Mouse (Mus musculus) heart, embryonic 12.5 days (tissue): ENCODE data around the gene Ccdc141. TPM values are rescaled to one million over a fixed set of nuclear protein-coding genes. Genes with fewer than 3 reads are reported as not detected.

Experiments used
- ATAC-seq: fragments of 200-750 bp; cut with Nextera tagmentation; 2 replicates; pipeline ENCODE4 v1.8.0; 2017; ENCODE audit warnings: moderate TSS enrichment, moderate library complexity; ENCODE audit not compliant: insufficient number of reproducible peaks, low FRiP score
- H3K27ac ChIP-seq: fragments of 300-500 bp; sonication (generic); 2 replicates; pipeline ENCODE4 v1.5.1; 2016; ENCODE audit warnings: mild to moderate bottlenecking, moderate library complexity; ENCODE audit not compliant: poor library complexity, severe bottlenecking
- H3K27me3 ChIP-seq: fragments of 300-500 bp; sonication (generic); replicated peaks from 2 replicates; pipeline ENCODE4 v1.6.1; 2016; ENCODE audit warnings: mild to moderate bottlenecking, moderate library complexity
- H3K36me3 ChIP-seq: fragments of 300-500 bp; sonication (generic); 2 replicates; pipeline ENCODE4 v1.6.1; 2016; ENCODE audit warnings: mild to moderate bottlenecking, moderate library complexity
- H3K4me1 ChIP-seq: fragments of 300-500 bp; sonication (generic); replicated peaks from 2 replicates; pipeline ENCODE4 v1.6.1; 2016; ENCODE audit warnings: mild to moderate bottlenecking
- H3K4me2 ChIP-seq: fragments of 300-500 bp; sonication (generic); 2 replicates; pipeline ENCODE4 v1.6.1; 2016; ENCODE audit warnings: mild to moderate bottlenecking, moderate library complexity
- H3K4me3 ChIP-seq: fragments of 300-500 bp; sonication (generic); 2 replicates; pipeline ENCODE4 v1.5.1; 2016; ENCODE audit warnings: mild to moderate bottlenecking
- H3K9ac ChIP-seq: fragments of 300-500 bp; sonication (generic); 2 replicates; pipeline ENCODE4 v1.6.1; 2016; ENCODE audit warnings: mild to moderate bottlenecking, moderate library complexity
- H3K9me3 ChIP-seq: fragments of 300-500 bp; sonication (generic); replicated peaks from 2 replicates; pipeline ENCODE4 v1.6.1; 2016; ENCODE audit warnings: mild to moderate bottlenecking, moderate library complexity
- WGBS: fragments of 180-500 bp; shearing (Covaris S2); methylation state at CpG from one replicate; pipeline ENCODE4 v1.1.7; 2016; 5-methylcytosine and 5-hydroxymethylcytosine counted together
- polyA plus RNA-seq: library from polyadenylated mRNA; unstranded; fragments of >200 nt; fragmentation: Nextera tagmentation; extraction: Ambion mirVana; gene quantifications from 2 replicates; pipeline ENCODE4 v1.2.1, GENCODE M21; 2016

Ccdc141 gene
- polyA plus RNA-seq, 1 experiment from 2014 or later: 206 TPM

GRCm38 (mm10) chr2:77134906-77135305 lies 35.5 kb downstream of the Ccdc141 start:
- 42% methylated on average over 1 of the region's 1 CpGs for WGBS

GRCm38 (mm10) chr2:77133407-77133806 lies 37.0 kb downstream of the Ccdc141 start:
- H3K4me2 ChIP-seq: no peak overlapping the region

More at GRCm38 (mm10) chr2:77134906-77135305, 35.5 kb downstream of the Ccdc141 start:
- Histone ChIP-seq H3K4me3 (no peak overlapping the region), H3K27ac (no peak overlapping the region), H3K4me2 (no peak overlapping the region), H3K9ac (no peak overlapping the region), H3K36me3 (peaks cover 20% of the 10 kb centered on the region), H3K9me3 (no peaks in the 10 kb centered on the region), H3K4me1 (peaks cover 30% of the 10 kb centered on the region), H3K27me3 (no peaks in the 10 kb centered on the region)
- ATAC-seq: no peak

GRCm38 (mm10) chr2:77126939-77127338 lies 43.5 kb downstream of the Ccdc141 start:
- peaks cover 36% of the 10 kb centered on the region for H3K36me3 ChIP-seq
- 35% methylated on average over 1 of the region's 1 CpGs for whole genome bisulfite sequencing
- H3K4me2 ChIP-seq: no peak overlapping the region

More at GRCm38 (mm10) chr2:77133407-77133806, 37.0 kb downstream of the Ccdc141 start:
- Histone ChIP-seq H3K27me3 (no peaks in the 10 kb centered on the region), H3K9me3 (no peaks in the 10 kb centered on the region), H3K9ac (no peak overlapping the region), H3K4me1 (peaks cover 25% of the 10 kb centered on the region), H3K27ac (no peak overlapping the region), H3K4me3 (no peak overlapping the region), H3K36me3 (peaks cover 20% of the 10 kb centered on the region)
- no peak for ATAC-seq
- WGBS: 100% methylated on average over 1 of the region's 1 CpGs

GRCm38 (mm10) chr2:77118102-77118501 lies 52.3 kb downstream of the Ccdc141 start:
- Histone ChIP-seq H3K9ac (no peak overlapping the region), H3K9me3 (no peaks in the 10 kb centered on the region), H3K4me3 (no peak overlapping the region), H3K4me2 (no peak overlapping the region), H3K27me3 (no peaks in the 10 kb centered on the region), H3K27ac (no peak overlapping the region), H3K4me1 (peaks cover 19% of the 10 kb centered on the region), H3K36me3 (peaks cover 19% of the 10 kb centered on the region)
- ATAC-seq: no peak
- WGBS: 58% methylated on average over 6 of the region's 6 CpGs

More at GRCm38 (mm10) chr2:77126939-77127338, 43.5 kb downstream of the Ccdc141 start:
- H3K27ac ChIP-seq: peak overlapping the region; percentile 63; the same call in 1 of the 2 replicates
- H3K4me1 ChIP-seq: peaks cover 31% of the 10 kb centered on the region
- no peaks in the 10 kb centered on the region for H3K9me3 ChIP-seq
- no peak overlapping the region for H3K9ac ChIP-seq
- no peaks in the 10 kb centered on the region for H3K27me3 ChIP-seq
- peak; percentile 73; the same call in 1 of the 2 replicates for ATAC-seq
- H3K4me3 ChIP-seq: no peak overlapping the region

DNA sequence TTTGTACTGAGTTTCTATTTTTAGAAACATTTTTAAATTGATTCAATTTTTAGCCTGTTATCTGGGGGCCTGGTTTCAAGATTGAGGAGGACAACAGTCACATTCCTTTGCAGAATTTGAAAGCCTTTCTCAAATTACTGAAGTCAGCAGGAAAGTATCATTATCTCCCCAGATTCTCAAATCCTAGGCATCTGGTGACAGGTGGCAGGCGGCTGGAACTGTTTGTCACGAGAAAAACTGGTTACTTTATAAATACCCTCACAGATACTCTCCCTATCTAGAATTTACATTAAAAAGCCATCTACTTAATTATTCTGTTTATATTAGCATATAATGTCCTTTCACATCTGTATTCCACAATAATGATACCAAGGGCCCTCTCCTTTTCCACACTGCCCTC lies 56.1 kb downstream of the Ccdc141 start:
- H3K36me3 ChIP-seq: peaks cover 28% of the 10 kb centered on the region
- no peak for ATAC-seq
- no peak overlapping the region for H3K4me3 ChIP-seq
- no peak overlapping the region for H3K9ac ChIP-seq
- peak overlapping the region; percentile 33; the same call in 1 of the 2 replicates for H3K27ac ChIP-seq
- no peaks in the 10 kb centered on the region for H3K9me3 ChIP-seq
- H3K4me2 ChIP-seq: no peak overlapping the region
- H3K4me1 ChIP-seq: peaks cover 26% of the 10 kb centered on the region
- H3K27me3 ChIP-seq: no peaks in the 10 kb centered on the region
- WGBS: 20% methylated on average over 2 of the region's 2 CpGs

DNA sequence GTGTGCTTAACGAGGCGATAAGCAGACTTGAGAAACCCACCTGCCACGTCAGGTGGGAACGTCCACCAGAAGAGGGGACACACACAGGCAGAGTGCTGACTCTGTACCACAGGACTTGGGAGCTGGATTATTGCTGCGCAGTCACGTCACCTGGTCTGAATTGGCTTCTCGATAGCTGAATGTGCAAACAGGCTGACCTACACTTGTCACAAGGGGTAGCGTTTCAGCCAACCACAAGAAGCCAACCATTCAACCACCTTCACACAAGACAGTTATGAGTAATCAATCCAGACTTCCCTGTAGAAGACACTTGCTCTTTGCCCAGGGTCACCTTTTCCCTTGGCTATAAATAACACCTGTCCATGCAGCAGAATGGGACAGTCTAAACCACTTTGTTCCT lies 56.6 kb downstream of the Ccdc141 start:
- no peak overlapping the region for H3K9ac ChIP-seq
- no peak overlapping the region for H3K4me3 ChIP-seq
- H3K36me3 ChIP-seq: peaks cover 29% of the 10 kb centered on the region
- H3K9me3 ChIP-seq: no peaks in the 10 kb centered on the region
- H3K4me2 ChIP-seq: no peak overlapping the region
- WGBS: 65% methylated on average over 8 of the region's 8 CpGs
- no peaks in the 10 kb centered on the region for H3K27me3 ChIP-seq
- H3K27ac ChIP-seq: peak overlapping the region; percentile 85
- H3K4me1 ChIP-seq: peaks cover 26% of the 10 kb centered on the region
- 0 out of 2 replicates have a peak, but pooled peaks have one; percentile 42 for ATAC-seq

- no peaks in the 10 kb centered on the region for H3K9me3 ChIP-seq
- peaks cover 24% of the 10 kb centered on the region for H3K4me1 ChIP-seq
- H3K36me3 ChIP-seq: peaks cover 35% of the 10 kb centered on the region
- H3K27me3 ChIP-seq: no peaks in the 10 kb centered on the region
- H3K4me2 ChIP-seq: no peak overlapping the region
- no peak overlapping the region for H3K9ac ChIP-seq
- 59% methylated on average over 5 of the region's 5 CpGs for WGBS
- H3K4me3 ChIP-seq: no peak overlapping the region
- no peak for ATAC-seq
- H3K27ac ChIP-seq: peak overlapping the region; percentile 60
Measured at GRCm38 (mm10) chr2:77113026-77113425, 57.4 kb downstream of the Ccdc141 start.

- Histone ChIP-seq H3K27me3 (no peaks in the 10 kb centered on the region), H3K4me3 (no peak overlapping the region), H3K27ac (no peak overlapping the region), H3K9ac (no peak overlapping the region), H3K4me2 (no peak overlapping the region), H3K36me3 (peaks cover 41% of the 10 kb centered on the region), H3K4me1 (peaks cover 21% of the 10 kb centered on the region), H3K9me3 (no peaks in the 10 kb centered on the region)
- WGBS: 87% methylated on average over 2 of the region's 2 CpGs
- no peak for ATAC-seq
Measured at GRCm38 (mm10) chr2:77111095-77111494, 59.3 kb downstream of the Ccdc141 start.

- WGBS: 83% methylated on average over 4 of the region's 4 CpGs
- peaks cover 46% of the 10 kb centered on the region for H3K36me3 ChIP-seq
Measured at GRCm38 (mm10) chr2:77110365-77110764, 60.1 kb downstream of the Ccdc141 start.

DNA sequence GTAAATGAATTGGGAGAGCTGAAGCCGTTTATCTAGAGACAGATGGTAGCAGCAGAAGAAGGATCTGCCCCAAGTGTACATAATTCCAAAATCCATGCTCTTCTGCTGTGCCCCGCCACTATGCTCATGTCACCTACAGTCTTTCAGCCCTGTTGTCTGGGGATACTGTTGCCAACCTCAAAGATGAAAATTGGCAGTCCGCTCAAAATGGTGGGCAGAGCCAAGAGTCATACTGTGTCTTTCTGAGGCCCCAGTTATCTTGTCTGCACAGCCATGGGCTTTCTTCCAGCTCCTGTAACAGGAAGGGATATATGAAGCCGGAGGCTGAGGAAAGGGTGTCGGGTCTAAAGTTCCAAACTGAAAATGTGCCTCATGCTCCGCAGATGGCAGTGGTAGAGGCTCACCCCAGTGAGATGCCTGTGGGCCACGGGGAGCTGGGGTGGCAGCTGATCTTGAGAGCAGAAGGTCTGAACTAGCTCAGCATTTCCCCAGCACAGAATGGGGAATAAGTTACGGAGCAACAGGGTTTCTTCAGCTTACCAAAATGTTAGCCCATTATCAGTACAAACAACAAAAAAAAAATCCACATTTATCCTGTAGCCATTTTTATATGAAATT lies 60.8 kb downstream of the Ccdc141 start:
- Histone ChIP-seq H3K27ac (no peak overlapping the region), H3K4me1 (peaks cover 17% of the 10 kb centered on the region), H3K9ac (no peak overlapping the region), H3K4me2 (no peak overlapping the region), H3K27me3 (no peaks in the 10 kb centered on the region), H3K4me3 (no peak overlapping the region), H3K9me3 (no peaks in the 10 kb centered on the region), H3K36me3 (peaks cover 54% of the 10 kb centered on the region)
- ATAC-seq: no peak
- 80% methylated on average over 8 of the region's 8 CpGs for WGBS

More at GRCm38 (mm10) chr2:77110365-77110764, 60.1 kb downstream of the Ccdc141 start:
- Histone ChIP-seq H3K9ac (no peak overlapping the region), H3K4me2 (no peak overlapping the region), H3K4me3 (no peak overlapping the region), H3K4me1 (peaks cover 21% of the 10 kb centered on the region), H3K9me3 (no peaks in the 10 kb centered on the region), H3K27ac (no peak overlapping the region), H3K27me3 (no peaks in the 10 kb centered on the region)
- ATAC-seq: no peak

- Histone ChIP-seq H3K36me3 (peaks cover 60% of the 10 kb centered on the region), H3K27me3 (no peaks in the 10 kb centered on the region), H3K4me3 (no peak overlapping the region), H3K4me1 (peaks cover 8% of the 10 kb centered on the region), H3K9me3 (no peaks in the 10 kb centered on the region), H3K27ac (no peak overlapping the region), H3K4me2 (no peak overlapping the region), H3K9ac (no peak overlapping the region)
- no peak for ATAC-seq
- WGBS: 89% methylated on average over 5 of the region's 5 CpGs
Measured at GRCm38 (mm10) chr2:77108562-77108961, 61.9 kb downstream of the Ccdc141 start.
